Mouse (Mus musculus) monocyte, adult 2 months (primary cell): ENCODE data around the gene Mtf1.

Experiments
- DNase-seq, 2 experiments: peaks; one replicate each; pipeline ENCODE4 v3.0.0; 2022; ENCODE audit warnings: low spot score in 2 of 2, low read depth in 1 of 2

The Mtf1 gene

DNA sequence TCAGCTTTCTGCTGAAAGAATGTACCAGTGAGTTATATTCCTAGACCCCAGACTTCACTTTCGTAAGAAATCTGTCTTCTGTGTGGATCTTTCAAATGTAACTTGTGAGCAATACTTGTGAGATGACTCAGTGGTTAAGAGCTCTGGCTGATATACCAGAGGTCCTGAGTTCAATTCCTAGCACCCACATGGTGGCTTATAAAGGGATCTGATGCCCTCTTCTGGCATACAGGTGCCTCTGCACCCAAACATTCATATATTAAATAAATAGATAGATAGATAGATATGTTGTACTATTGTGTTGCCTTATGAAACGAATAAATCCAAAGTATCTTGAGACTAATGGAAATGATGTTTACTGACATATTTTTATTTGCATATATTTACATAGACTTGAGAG lies 5.0 kb upstream of the Mtf1 start:
- DNase-seq = no peak

DNA sequence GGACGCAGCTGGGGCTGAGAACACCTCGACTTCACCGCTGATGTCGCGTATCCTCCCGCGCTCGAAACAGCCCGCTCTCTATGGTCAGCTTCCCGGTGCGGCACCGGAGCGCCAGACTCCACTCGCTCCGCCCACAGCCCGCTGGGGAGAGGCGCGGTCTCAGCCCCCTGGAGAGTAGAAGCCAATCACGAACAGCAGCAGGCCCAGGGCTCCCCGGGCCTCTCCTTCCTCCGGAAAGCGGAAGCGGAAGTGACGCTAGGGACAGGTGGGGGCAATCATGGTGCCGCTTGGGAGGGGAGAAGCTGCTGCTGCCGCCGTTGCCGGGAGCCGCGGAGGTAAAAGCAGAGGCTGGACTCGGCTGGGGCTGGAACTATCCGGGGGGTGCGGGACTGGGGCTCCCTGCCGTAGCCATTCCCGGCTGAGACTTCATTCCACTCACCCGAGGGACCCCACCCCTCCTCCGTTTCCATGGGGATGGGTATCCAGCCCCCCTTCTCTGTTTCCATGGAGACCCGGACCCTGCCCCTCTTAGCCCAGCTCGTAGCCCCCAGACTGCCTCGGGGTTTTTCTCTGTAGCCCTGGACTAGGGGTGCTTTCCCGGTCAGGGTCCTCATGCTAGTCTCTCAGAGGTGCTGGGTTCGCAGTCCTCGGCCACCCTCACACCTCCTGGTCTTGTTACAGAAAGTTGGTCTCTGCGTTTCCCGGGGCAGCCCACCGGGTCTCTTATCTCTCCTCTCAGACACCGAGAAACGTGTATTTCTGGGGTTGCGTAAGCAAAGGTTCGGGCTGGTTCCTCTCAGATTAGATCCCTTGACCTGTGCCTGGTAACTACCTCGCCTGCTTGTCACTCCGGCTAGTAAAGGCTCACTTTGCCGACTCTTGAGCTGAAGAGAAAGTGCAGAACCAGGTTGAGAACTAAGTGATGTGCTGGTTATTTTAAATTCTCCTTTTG lies 681 bp downstream of the Mtf1 start:
- peak; percentile 91 to 94 for DNase-seq

- no peak for DNase-seq
Observed at GRCm38 (mm10) chr4:124803406-124803805, 1.5 kb downstream of the Mtf1 start.

DNA sequence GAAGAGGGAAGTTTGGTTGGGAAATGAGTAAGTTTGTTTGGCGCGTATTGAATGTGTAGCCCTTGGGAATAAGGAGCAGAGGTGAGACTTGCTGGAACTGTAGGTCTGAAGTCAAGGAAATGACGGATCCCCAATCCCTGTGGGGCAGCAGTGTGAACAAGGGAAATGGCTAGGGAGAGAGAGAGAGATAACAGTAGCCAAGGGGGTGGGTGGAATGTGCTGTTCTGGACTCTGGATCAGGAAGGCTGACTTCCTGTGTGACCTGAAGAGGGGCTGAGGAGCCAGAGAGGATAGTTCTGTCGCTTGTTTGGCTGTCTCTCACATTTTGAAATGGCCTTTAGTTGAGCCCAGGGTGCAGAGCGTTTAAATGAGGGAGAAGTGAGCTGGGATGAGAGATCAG lies 6.6 kb downstream of the Mtf1 start:
- DNase-seq = no peak

- DNase-seq = no peak
Observed at GRCm38 (mm10) chr4:124809136-124809883, 7.4 kb downstream of the Mtf1 start.

DNA sequence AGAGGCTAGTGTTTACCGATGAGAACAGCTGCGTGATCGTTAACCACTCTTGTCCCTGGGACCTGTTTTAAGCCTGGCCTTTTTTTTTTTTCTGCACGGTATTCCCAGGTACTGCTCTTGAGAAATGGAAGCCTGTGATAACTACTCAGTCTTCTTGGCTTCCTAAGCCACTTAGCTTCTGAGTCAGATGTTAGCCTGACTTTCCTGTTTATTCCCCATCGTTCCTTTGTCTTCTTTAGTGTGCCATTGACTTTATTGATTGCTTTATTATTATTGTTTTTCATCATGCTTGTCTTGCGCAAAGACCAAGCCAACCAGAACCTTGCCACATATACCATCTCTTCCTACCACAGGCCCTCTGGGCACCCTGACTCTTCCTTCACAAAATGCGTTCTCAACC lies 8.2 kb downstream of the Mtf1 start:
- no peak for DNase-seq

DNA sequence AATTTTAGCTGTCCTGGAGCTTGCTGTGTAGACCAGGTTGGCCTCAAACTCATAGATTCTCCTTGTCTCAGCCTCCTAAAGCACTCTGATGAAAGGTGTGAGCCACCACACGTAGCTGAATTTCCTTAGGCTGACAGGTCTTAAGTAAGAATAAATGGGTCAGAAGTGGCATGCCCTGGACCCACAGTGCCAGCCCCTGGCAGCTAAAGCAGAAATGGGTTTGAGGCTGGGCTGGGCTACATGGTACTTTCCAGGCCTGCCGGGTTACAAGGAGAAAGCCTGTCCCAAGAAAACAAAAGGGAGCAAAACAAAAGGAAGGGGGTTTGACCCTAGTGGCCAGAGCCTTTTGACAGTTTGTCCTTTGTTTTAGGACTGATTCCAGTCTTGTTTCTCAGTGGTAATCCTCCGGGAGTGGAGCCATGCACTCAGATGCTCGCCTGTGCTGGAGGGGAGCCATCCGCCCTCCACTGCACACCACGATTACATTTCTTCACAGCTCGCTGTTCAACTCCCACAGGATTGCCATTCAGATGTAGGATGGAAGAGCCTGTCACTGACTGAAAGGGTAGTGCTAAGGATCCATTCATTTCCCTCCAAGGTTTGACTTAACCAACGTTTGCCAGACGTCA lies 9.6 kb downstream of the Mtf1 start:
- DNase-seq = no peak

- no peak for DNase-seq
Observed at GRCm38 (mm10) chr4:124815901-124816300, 14.0 kb downstream of the Mtf1 start.

DNA sequence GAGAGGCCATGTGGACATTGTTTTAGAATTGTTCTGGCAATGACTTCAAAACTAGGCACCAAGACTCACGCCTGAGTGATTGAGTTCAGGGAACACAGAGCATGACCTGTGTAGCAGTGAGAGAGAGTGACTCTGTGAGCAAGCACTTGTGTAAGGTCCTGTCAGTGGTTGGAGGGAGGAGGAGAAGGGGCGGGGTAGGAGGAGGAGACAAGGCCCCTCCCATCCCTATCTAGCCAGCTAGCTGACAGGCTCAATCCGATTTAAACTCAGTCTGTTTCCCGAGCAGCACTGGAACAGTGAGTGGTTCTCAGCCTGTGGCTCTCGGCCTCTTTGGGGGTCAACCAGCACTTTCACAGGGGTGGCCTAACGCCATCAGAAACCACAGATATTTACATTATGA lies 15.9 kb downstream of the Mtf1 start:
- no peak for DNase-seq

DNA sequence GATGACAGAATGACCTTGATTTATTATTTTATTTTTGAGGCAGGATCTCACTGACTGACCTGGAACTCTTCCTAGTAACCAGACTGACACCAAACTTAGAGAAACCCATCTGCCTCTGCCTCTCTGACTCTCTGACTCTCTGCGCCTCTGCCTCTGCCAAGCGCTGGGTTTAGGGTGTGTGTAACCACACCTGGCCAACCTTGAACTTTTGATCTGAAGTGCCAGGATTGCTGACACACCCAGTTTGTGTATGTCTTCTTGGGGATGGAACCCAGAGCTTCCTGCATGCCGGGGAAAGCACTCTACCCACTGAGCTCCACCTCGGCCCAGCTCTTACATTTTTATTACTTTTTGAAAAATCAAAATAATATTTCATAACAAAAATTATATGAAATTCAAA lies 16.9 kb downstream of the Mtf1 start:
- no peak for DNase-seq

GRCm38 (mm10) chr4:124824967-124825366 lies 23.1 kb downstream of the Mtf1 start:
- DNase-seq = no peak

DNA sequence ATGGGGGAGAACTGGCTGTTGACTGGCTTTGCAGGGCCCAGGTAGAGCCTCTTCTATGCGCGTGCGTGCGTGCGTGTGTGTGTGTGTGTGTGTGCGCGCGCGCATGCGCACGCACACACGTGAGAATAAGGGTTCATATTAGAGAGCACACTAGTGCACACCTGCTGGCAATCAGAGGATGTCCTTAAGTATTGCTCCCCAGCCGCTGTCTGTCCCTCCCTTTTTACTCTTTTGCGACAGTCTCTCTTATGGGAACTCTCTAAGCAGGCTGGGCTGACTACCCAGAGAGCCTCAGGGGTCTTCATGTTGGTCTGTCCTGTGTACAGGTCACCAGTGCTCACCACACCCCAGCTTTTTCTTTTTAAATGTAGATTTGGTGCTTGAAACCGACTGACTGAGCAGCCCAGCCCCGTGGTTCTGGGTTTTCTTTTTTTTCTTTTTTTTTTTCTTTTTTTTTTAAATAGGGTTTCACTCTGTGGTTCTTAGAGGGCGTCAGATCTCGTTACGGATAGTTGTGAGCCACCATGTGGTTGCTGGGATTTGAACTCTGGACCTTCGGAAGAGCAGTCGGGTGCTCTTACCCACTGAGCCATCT lies 23.6 kb downstream of the Mtf1 start:
- DNase-seq = no peak

GRCm38 (mm10) chr4:124829671-124830070 lies 27.8 kb downstream of the Mtf1 start:
- no peak for DNase-seq

GRCm38 (mm10) chr4:124832796-124833195 lies 30.9 kb downstream of the Mtf1 start:
- no peak for DNase-seq

GRCm38 (mm10) chr4:124838035-124838700 lies 36.3 kb downstream of the Mtf1 start:
- no peak for DNase-seq

DNA sequence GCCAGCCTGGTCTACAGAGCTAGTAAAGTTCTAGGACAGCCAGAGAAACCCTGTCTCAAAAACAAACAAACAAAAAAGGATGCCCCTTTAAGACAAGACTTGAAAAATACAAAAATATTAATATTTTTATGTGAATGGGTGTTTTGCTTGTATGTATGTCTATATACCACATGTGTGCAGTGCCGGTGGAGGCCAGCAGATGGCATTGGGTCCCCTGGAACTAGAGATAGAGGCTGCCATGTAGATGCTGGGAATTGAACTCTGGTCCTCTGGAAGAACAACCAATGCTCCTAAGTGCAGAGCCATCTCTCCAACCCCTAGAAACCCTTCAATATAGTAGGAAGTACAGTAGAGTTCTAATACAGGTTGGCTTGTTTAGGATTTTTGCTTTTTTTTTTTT lies 39.1 kb downstream of the Mtf1 start:
- no peak for DNase-seq

DNA sequence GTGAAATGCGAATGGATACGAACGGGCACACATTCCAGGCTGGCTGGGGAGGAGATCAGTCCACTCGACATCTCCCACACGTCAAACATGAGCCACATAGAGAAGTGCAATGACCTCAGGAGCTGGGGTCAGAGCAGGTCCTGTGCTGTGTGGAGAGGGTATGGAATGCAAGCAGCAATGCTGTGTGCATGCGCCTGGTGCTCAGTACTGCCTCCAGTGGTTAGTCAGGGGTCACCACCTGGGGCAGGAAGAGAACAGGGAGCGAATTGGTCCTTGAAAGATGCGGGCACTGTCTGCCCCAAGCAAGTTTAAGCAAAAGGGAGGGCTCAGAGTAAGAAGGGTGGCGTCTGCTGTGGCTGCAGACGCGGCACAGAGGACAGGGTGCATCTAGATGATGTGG lies 41.6 kb downstream of the Mtf1 start:
- DNase-seq = no peak

DNA sequence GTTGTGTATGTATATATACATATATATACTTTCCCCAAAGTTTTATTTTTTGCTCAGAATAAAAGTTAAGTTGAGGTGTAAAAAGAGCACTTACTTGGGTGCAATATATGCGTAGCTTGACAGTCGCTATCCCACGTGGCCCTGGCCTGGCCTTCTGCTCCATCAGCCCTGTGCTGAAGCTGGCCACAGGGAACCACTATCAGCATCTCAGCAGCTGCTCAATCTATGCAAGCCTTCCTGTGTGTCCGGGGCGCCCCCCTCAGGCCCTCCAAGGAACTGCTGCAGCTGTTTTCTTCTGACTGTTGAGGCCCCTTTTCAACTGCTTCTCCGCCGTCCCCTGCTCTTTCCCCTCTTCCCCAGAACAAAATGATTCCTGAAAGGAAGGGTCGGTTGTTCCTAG lies 45.7 kb downstream of the Mtf1 start:
- DNase-seq = peak; percentile 47 to 67

DNA sequence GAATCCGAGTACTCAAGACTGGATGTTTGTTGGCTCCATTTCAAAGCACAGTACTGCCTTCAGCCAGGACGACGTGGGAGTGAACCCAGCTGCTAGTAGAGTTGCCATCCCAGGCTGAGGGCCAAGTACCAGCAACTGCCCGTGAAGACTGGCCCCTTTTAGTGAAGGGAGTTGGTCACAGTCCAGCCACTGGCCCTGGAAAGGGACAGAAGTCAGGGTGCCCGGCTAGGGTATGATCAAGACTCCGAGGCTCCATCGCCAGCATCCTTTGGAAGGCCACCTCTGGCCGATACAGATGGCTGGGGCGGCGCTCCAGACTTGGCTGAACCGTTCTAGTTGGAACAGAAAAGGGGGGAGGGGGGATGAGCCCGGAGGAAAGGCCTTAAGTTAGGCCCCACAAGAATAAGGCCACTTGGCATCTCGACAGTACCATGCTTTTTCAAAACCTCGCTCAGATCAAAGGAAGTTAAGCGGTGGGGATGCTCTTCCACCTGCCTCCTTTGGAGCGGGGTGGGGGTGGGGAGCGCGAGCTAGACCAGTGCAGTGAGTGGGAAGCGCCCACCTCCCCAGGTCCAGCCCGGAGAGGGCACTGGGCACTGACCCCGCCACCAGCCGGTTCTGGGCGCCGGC lies 47.8 kb downstream of the Mtf1 start:
- no peak for DNase-seq

DNA sequence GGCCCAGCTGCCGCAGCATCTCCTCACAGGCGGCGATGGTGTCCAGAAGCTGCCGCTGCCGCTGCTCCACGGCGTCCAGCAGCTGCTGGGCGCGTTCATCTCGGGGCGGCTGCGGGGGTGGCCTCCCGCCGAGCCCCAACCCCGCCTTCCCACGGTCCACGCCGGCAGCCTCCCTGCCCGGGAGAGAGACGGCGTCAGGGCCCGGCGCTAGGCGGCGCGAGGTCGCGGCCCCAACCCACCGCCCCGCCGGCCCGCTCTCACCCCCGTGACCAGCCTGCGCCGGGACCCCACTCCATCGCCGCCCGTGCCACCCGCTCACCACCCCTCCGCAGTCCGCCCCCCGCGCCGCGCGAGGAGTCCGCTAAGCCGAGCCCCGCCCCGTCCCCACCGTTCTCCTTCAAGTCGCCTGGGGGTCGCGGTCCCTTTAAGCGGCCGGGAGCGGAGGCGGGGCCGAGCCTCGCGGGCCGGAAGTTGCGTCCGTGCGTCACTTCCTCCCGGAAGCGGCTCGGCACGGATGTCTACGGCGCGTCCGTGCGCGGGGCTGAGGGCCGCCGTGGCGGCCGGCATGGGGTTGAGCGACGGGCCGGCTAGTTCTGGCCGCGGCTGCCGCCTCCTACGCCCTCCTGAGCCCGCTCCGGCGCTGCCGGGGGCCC lies 48.5 kb downstream of the Mtf1 start, which contains the start of gene Yrdc:
Gene Yrdc, plus strand, starts transcription at position 419 of the 653 bp plus-strand sequence.
- DNase-seq = peak; percentile 66 to 87
